Mouse (Mus musculus) hindbrain, embryonic 11.5 days (tissue): ENCODE measurements around the gene Ccnl2. TPM values are rescaled to one million over a fixed set of nuclear protein-coding genes. Genes with fewer than 3 reads are reported as not detected.
A peak's percentile ranks its signal among the peaks of the same experiment; 100 is the strongest.
"Not testable (repeated sequence)": the region's sequence is repeated elsewhere in the genome, so short reads cannot be mapped to it uniquely, and the experiment has no call there.

Experiments used
- ATAC-seq: fragments of 200-750 bp; cut with Nextera tagmentation; 2 replicates; pipeline ENCODE4 v1.8.0; 2017; ENCODE audit warnings: mild to moderate bottlenecking, moderate TSS enrichment, moderate library complexity; ENCODE audit not compliant: low FRiP score
- DNase-seq: peaks from one replicate; pipeline ENCODE4 v3.0.0-alpha.2; 2015; ENCODE audit warnings: low spot score
- H3K27ac ChIP-seq: fragments of 300-500 bp; sonication (generic); 2 replicates; pipeline ENCODE4 v1.5.1; 2014; ENCODE audit warnings: mild to moderate bottlenecking, low read depth, low read length
- H3K27me3 ChIP-seq: fragments of 300-500 bp; sonication (generic); 2 replicates; pipeline ENCODE4 v1.6.1; 2014; ENCODE audit warnings: mild to moderate bottlenecking, low read length, moderate library complexity, mixed read lengths; ENCODE audit not compliant: control insufficient read depth, insufficient read depth
- H3K36me3 ChIP-seq: fragments of 300-500 bp; sonication (generic); 2 replicates; pipeline ENCODE4 v1.6.1; 2014; ENCODE audit warnings: mild to moderate bottlenecking, low read length, moderate library complexity, mixed read lengths; ENCODE audit not compliant: control insufficient read depth, insufficient read depth
- H3K4me1 ChIP-seq: fragments of 300-500 bp; sonication (generic); replicated peaks from 2 replicates; pipeline ENCODE4 v1.6.1; 2014; ENCODE audit warnings: low read length, mixed read lengths; ENCODE audit not compliant: control insufficient read depth, insufficient read depth
- H3K4me2 ChIP-seq: fragments of 300-500 bp; sonication (generic); replicated peaks from 2 replicates; pipeline ENCODE4 v1.6.1; 2014; ENCODE audit warnings: mild to moderate bottlenecking, low read depth, low read length
- H3K4me3 ChIP-seq: fragments of 300-500 bp; sonication (generic); 2 replicates; pipeline ENCODE4 v1.5.1; 2014; ENCODE audit warnings: low read depth, low read length
- H3K9ac ChIP-seq: fragments of 300-500 bp; sonication (generic); 2 replicates; pipeline ENCODE4 v1.6.1; 2014; ENCODE audit warnings: low read depth, low read length
- H3K9me3 ChIP-seq: fragments of 300-500 bp; sonication (generic); 2 replicates; pipeline ENCODE4 v1.6.1; 2016; ENCODE audit warnings: low read length; ENCODE audit not compliant: control insufficient read depth
- WGBS: fragments of 180-500 bp; shearing (Covaris S2); extraction: QIAGEN DNeasy Blood & Tissue Kit; methylation state at CpG from one replicate; pipeline ENCODE4 v1.1.7; 2014; 5-methylcytosine and 5-hydroxymethylcytosine counted together
- polyA plus RNA-seq: library from polyadenylated mRNA; unstranded; fragments of >200 nt; fragmentation: Nextera tagmentation; extraction: Ambion mirVana; gene quantifications from 2 replicates; pipeline ENCODE4 v1.2.1, GENCODE M21; 2014

Gene Ccnl2
- polyA plus RNA-seq, 1 experiment from 2014 or later, result 170 TPM

- Histone ChIP-seq H3K4me3 (no peak overlapping the region), H3K36me3 (no peaks in the 10 kb centered on the region), H3K9ac (peak overlapping the region; percentile 11; the same call in 1 of the 2 replicates), H3K27ac (no peak overlapping the region), H3K4me1 (no peaks in the 10 kb centered on the region), H3K27me3 (no peaks in the 10 kb centered on the region), H3K4me2 (no peak overlapping the region), H3K9me3 (no peaks in the 10 kb centered on the region)
- no peak for ATAC-seq
- no peak for DNase-seq
- WGBS, result 86% methylated on average over 10 of the region's 10 CpGs
Observed at GRCm38 (mm10) chr4:155785246-155785645, 27.0 kb upstream of the Ccnl2 start.

DNA sequence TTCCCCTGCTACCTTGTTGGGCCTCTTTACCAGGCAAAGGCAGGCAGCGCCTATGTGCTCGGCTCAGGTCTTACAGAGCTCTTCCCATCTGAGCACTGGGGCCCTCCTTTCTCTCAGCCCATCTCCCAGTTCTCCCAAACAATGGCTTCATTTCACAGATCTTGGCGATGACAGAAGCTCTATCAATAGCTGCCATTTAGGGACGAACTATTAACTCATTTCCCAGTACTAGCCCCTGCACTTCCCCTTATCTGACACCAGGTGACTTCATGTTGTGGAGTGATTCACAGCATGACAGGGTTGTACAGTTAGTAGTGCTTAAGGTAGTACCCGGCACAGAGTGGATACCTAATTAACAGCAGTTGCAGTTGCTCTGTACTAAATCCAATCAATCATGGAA lies 26.5 kb upstream of the Ccnl2 start, which contains the start of gene Tmem88b:
Gene Tmem88b (minus strand): TSS at position 56 of the 400 bp plus-strand sequence.
- no peaks in the 10 kb centered on the region for H3K9me3 ChIP-seq
- no peak within 1 kb of the TSS for H3K4me3 ChIP-seq
- peak; percentile 12 for DNase-seq
- peak within 1 kb of the TSS; percentile 73 for H3K4me2 ChIP-seq
- ATAC-seq, result no peak
- H3K4me1 ChIP-seq, result no peaks in the 10 kb centered on the region
- 69% methylated on average over 5 of the region's 5 CpGs for WGBS
- peak within 1 kb of the TSS; percentile 11; the same call in 1 of the 2 replicates for H3K9ac ChIP-seq
- no peaks in the 10 kb centered on the region for H3K27me3 ChIP-seq
- no peak within 1 kb of the TSS for H3K27ac ChIP-seq
- H3K36me3 ChIP-seq, result no peaks in the 10 kb centered on the region

DNA sequence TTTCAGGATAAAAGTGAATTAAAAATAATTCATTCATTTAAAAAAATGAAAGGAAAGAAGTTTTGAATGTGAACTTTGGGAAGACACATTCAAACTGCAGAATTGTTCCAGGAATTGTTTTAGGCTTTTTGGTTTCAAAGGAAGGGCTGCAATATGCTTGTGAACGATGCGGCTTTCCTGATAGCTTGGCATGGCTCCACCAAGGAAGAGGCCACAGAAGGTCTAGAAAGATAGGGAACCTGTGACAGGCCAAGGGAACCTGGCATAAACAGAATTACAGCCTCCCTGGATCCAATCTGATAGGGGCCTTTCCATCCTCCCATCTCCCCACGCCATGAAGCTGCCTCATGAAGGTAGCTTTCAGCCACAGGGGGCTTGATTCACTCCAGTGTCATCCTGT lies 24.0 kb upstream of the Ccnl2 start:
- ATAC-seq, result no peak
- H3K9ac ChIP-seq, result no peak overlapping the region
- no peaks in the 10 kb centered on the region for H3K4me1 ChIP-seq
- H3K9me3 ChIP-seq, result no peaks in the 10 kb centered on the region
- 79% methylated on average over 3 of the region's 3 CpGs for WGBS
- no peaks in the 10 kb centered on the region for H3K27me3 ChIP-seq
- no peak for DNase-seq
- H3K36me3 ChIP-seq, result no peaks in the 10 kb centered on the region
- no peak overlapping the region for H3K4me3 ChIP-seq
- no peak overlapping the region for H3K4me2 ChIP-seq
- H3K27ac ChIP-seq, result no peak overlapping the region

DNA sequence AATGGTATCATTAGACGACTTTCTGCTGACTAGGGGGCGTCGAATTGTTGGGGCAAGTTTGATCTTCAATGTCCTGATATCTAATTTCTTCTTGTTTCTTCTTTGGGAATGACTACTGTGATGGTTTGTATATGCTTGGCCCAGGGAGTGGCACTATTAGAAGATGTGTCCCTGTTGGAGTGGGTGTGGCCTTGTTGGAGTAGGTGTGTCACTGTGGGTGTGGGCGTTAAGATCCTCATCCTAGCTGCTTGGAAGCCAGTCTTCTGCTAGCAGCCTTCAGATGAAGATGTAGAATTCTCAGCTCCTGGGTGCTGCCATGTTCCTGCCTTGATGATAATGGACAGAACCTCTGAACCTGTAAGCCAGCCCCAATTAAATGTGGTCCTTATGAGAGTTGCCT lies 23.5 kb upstream of the Ccnl2 start:
- not testable (repeated sequence) for DNase-seq, H3K4me3 ChIP-seq, H3K9me3 ChIP-seq, ATAC-seq, H3K27ac ChIP-seq, H3K36me3 ChIP-seq, H3K4me2 ChIP-seq, H3K4me1 ChIP-seq, H3K9ac ChIP-seq, H3K27me3 ChIP-seq
- 81% methylated on average over 4 of the region's 4 CpGs for WGBS

DNA sequence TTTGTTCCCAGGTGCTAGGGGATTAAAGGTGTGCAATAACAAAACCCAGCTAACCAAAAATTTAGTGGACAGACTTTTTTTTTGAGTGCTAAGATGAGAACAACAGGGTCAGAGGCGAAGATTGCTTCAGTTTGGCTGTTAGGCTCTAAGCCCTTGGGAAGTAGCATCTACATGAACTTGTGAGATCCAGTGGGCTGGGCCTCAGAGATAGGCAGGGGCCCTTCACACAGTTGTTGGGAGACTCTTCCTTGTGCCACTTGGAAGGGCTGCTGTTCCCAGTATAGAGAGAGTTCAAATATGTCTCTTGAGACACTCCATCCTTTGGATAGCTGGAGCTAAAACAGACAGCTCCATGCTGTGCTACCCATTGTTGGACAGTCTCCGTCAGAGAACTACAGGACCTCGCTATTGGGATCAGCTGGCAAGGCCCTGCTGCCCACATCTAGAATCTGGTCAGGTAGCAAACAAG lies 22.2 kb upstream of the Ccnl2 start, which contains the start of gene Ankrd65:
Gene Ankrd65 (plus strand): TSS at position 419 of the 469 bp plus-strand sequence.
- Histone ChIP-seq H3K9me3 (no peaks in the 10 kb centered on the region), H3K27ac (no peak within 1 kb of the TSS), H3K36me3 (no peaks in the 10 kb centered on the region), H3K4me2 (no peak within 1 kb of the TSS), H3K27me3 (no peaks in the 10 kb centered on the region), H3K4me1 (no peaks in the 10 kb centered on the region), H3K4me3 (no peak within 1 kb of the TSS), H3K9ac (no peak within 1 kb of the TSS)
- WGBS, result 75% methylated on average over 3 of the region's 3 CpGs
- DNase-seq (no peak), ATAC-seq (no peak)

- no peaks in the 10 kb centered on the region for H3K9me3 ChIP-seq
- no peak overlapping the region for H3K4me3 ChIP-seq
- no peaks in the 10 kb centered on the region for H3K27me3 ChIP-seq
- H3K27ac ChIP-seq, result no peak overlapping the region
- 79% methylated on average over 3 of the region's 3 CpGs for WGBS
- ATAC-seq (no peak), DNase-seq (no peak)
- H3K4me1 ChIP-seq, result no peaks in the 10 kb centered on the region
- no peaks in the 10 kb centered on the region for H3K36me3 ChIP-seq
- no peak overlapping the region for H3K9ac ChIP-seq
- no peak overlapping the region for H3K4me2 ChIP-seq
Observed at GRCm38 (mm10) chr4:155790650-155791161, 21.6 kb upstream of the Ccnl2 start.

GRCm38 (mm10) chr4:155791240-155791933 lies 20.9 kb upstream of the Ccnl2 start:
- H3K27ac ChIP-seq, result no peak overlapping the region
- no peaks in the 10 kb centered on the region for H3K36me3 ChIP-seq
- H3K27me3 ChIP-seq, result no peaks in the 10 kb centered on the region
- H3K9me3 ChIP-seq, result no peaks in the 10 kb centered on the region
- no peak for ATAC-seq
- no peak overlapping the region for H3K4me2 ChIP-seq
- H3K4me3 ChIP-seq, result no peak overlapping the region
- DNase-seq, result no peak
- H3K9ac ChIP-seq, result no peak overlapping the region
- no peaks in the 10 kb centered on the region for H3K4me1 ChIP-seq
- WGBS, result 70% methylated on average over 24 of the region's 24 CpGs

DNA sequence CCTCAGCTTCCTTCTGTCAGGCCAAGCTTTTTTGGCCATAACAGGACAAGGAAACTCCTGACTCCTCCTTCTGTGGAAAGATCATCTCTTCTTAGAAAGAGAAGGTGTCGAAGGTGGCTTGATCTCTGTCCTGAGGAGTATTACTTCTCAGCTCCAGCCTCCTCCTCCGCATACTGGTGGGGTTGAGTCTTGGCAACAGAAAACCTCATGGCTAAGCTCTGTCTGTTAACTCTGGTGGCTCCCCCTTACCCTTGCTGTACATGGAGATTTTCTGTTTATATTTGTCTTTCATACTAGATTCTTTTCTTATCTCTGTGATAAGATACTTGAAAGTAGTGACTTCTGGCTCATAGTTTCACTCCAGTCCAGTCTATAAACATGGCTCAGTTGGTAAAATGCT lies 18.6 kb upstream of the Ccnl2 start:
- DNase-seq (no peak), ATAC-seq (no peak)
- Histone ChIP-seq H3K36me3 (no peaks in the 10 kb centered on the region), H3K9ac (no peak overlapping the region), H3K9me3 (no peaks in the 10 kb centered on the region), H3K27me3 (no peaks in the 10 kb centered on the region), H3K4me1 (no peaks in the 10 kb centered on the region), H3K4me3 (no peak overlapping the region), H3K4me2 (no peak overlapping the region), H3K27ac (no peak overlapping the region)
- 81% methylated on average over 2 of the region's 2 CpGs for WGBS

GRCm38 (mm10) chr4:155802075-155802474 lies 10.2 kb upstream of the Ccnl2 start:
- H3K4me1 ChIP-seq, result peaks cover 6% of the 10 kb centered on the region; the same call in 1 of the 2 replicates
- H3K27me3 ChIP-seq, result no peaks in the 10 kb centered on the region
- H3K36me3 ChIP-seq, result no peaks in the 10 kb centered on the region
- no peak overlapping the region for H3K9ac ChIP-seq
- DNase-seq, result no peak
- H3K4me3 ChIP-seq, result no peak overlapping the region
- H3K27ac ChIP-seq, result no peak overlapping the region
- 100% methylated on average over 1 of the region's 1 CpGs for WGBS
- ATAC-seq, result no peak
- no peaks in the 10 kb centered on the region for H3K9me3 ChIP-seq
- H3K4me2 ChIP-seq, result no peak overlapping the region
